Mouse (Mus musculus): ENCODE results near the gene Epha8. TPM values are rescaled to one million over a fixed set of nuclear protein-coding genes. Genes with fewer than 3 reads are reported as not detected.

Epha8 gene
- polyA plus RNA-seq (2012; fragmentation: generic; extraction: Trizol) = 0.01 TPM
- long read RNA-seq, experiment 1 = 0 reads
- long read RNA-seq, experiment 2 = 0 reads

DNA sequence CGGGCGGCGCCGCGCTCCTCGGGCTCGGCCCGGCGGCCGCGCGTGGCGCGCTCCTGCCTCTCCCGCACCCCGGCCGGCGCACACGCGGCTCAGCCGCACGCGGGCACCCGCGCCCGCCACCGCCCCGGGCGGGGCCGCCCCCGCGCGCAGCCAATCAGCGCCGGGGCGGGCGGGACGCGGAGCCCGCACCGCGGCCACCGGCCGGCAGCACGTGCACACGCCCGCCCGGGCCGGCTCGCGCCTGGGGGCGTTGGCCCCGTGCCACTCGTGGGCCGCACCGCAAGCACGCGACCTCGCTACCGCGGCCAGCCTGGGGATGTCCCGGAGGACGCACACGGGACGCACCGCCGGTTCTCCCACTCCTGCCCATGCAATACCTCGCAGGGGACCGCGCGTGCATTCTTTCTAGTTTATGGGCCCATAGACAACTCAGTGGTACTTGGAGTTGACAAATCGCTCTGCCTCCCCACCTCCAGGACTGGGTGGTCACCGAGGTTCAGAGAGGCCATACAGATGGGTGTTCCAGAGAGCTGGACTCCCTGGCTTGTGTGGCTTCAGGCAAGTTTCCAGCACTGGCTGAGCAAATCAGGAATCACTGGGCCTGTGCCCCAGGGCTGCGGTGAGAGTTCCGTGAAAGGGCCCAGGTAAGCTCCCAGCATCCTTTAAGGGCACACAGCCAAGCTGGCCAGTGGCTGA lies at the start of gene Epha8:
Gene Epha8, minus strand, starts transcription at position 66 of the 696 bp plus-strand sequence.
- TF ChIP-seq CEBPB (IDR thresholded peaks at IDR 0.05; ENCODE audit: low read depth) (no peak), CTCF (IDR thresholded peaks at IDR 0.05; ENCODE audit: control insufficient read depth, insufficient read depth, insufficient read length) (no peak), FOSL1 (IDR thresholded peaks at IDR 0.05; ENCODE audit: insufficient read depth, low read length, poor library complexity, severe bottlenecking) (no peak), MAX (IDR thresholded peaks at IDR 0.05) (no peak), USF1 (IDR thresholded peaks at IDR 0.05; ENCODE audit: low read depth) (no peak), MYOD1 (IDR thresholded peaks at IDR 0.05; ENCODE audit: control insufficient read depth, insufficient read length, low read depth) (no peak), MYOG (IDR thresholded peaks at IDR 0.05; ENCODE audit: control insufficient read depth, extremely low read depth, insufficient read length) (no peak)
- H3K36me3 ChIP-seq (ENCODE audit: control insufficient read depth, insufficient read depth) = no peaks in the 10 kb centered on the region
- no peaks in the 10 kb centered on the region for H3K79me2 ChIP-seq (ENCODE audit: control insufficient read depth, insufficient read depth)
- H3K4me3 ChIP-seq (ENCODE audit: insufficient read depth, poor library complexity, severe bottlenecking) = no peak within 1 kb of the TSS
- no peak within 1 kb of the TSS for H3ac ChIP-seq (ENCODE audit: control insufficient read depth, insufficient read length, low read depth)
- H3K79me3 ChIP-seq (ENCODE audit: low read depth) = no peaks in the 10 kb centered on the region
- peaks cover 93% of the 10 kb centered on the region for H3K27me3 ChIP-seq (ENCODE audit: control insufficient read depth, insufficient read depth, insufficient read length)

DNA sequence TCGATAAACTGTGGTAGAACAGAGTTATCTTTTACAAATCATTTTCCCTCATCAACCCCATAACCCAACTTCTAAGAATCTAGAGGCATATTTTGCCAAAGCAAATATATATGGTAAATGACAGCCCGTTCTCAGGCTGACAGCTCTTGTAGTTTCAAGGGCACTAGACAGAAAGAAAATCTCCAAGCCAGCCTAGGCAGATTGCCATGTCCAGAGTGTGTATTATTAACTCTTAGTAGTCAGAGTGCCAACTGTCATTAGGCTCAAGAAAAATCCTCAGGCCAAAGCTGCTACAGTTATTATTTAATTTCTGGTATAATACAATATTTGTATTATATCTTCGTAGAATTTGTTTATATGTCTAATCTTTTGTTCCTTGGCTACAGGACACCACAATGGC lies 45.2 kb upstream of the Epha8 start:
- no peaks in the 10 kb centered on the region for H3K79me3 ChIP-seq (ENCODE audit: low read depth)
- no peak overlapping the region for H3K4me3 ChIP-seq (ENCODE audit: insufficient read depth, poor library complexity, severe bottlenecking)
- H3K27me3 ChIP-seq (ENCODE audit: control insufficient read depth, insufficient read depth, insufficient read length) = no peaks in the 10 kb centered on the region
- peaks cover 11% of the 10 kb centered on the region for H3K36me3 ChIP-seq (ENCODE audit: control insufficient read depth, insufficient read depth)
- no peaks in the 10 kb centered on the region for H3K79me2 ChIP-seq (ENCODE audit: control insufficient read depth, insufficient read depth)
- H3ac ChIP-seq (ENCODE audit: control insufficient read depth, insufficient read length, low read depth) = no peak overlapping the region
- no peak for TF ChIP-seq MYOD1 (IDR thresholded peaks at IDR 0.05; ENCODE audit: control insufficient read depth, insufficient read length, low read depth)
- no peak for TF ChIP-seq MAX (IDR thresholded peaks at IDR 0.05)
- TF ChIP-seq USF1 (IDR thresholded peaks at IDR 0.05; ENCODE audit: low read depth) = no peak
- TF ChIP-seq CEBPB (IDR thresholded peaks at IDR 0.05; ENCODE audit: low read depth) = no peak
- no peak for TF ChIP-seq CTCF (IDR thresholded peaks at IDR 0.05; ENCODE audit: control insufficient read depth, insufficient read depth, insufficient read length)
- no peak for TF ChIP-seq MYOG (IDR thresholded peaks at IDR 0.05; ENCODE audit: control insufficient read depth, extremely low read depth, insufficient read length)
- TF ChIP-seq FOSL1 (IDR thresholded peaks at IDR 0.05; ENCODE audit: insufficient read depth, low read length, poor library complexity, severe bottlenecking) = no peak

DNA sequence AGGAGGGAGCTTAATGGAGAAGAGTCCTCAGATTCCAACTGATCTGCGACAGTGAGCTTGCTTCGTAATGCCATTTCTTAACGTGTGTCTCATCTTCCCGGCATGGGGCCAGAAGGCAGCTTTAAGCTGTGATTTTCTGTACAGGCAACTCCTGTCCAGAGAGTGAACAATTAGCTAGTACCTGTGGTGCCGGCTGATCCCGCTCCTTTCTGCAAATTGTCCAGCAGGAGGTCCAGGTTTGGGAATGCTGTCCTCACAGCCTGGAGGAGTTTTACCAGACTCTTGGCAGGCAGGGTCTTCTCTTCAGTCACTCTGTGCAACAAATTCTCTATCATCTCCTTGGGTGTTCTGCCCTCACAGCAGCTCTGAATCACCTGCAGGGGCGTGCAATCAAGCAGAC lies 44.4 kb upstream of the Epha8 start:
- Histone ChIP-seq H3K79me2 (ENCODE audit: control insufficient read depth, insufficient read depth) (no peaks in the 10 kb centered on the region), H3K27me3 (ENCODE audit: control insufficient read depth, insufficient read depth, insufficient read length) (no peaks in the 10 kb centered on the region), H3K4me3 (ENCODE audit: insufficient read depth, poor library complexity, severe bottlenecking) (no peak overlapping the region), H3K36me3 (ENCODE audit: control insufficient read depth, insufficient read depth) (peaks cover 8% of the 10 kb centered on the region), H3ac (ENCODE audit: control insufficient read depth, insufficient read length, low read depth) (no peak overlapping the region), H3K79me3 (ENCODE audit: low read depth) (no peaks in the 10 kb centered on the region)
- TF ChIP-seq FOSL1 (IDR thresholded peaks at IDR 0.05; ENCODE audit: insufficient read depth, low read length, poor library complexity, severe bottlenecking) (no peak), CEBPB (IDR thresholded peaks at IDR 0.05; ENCODE audit: low read depth) (no peak), USF1 (IDR thresholded peaks at IDR 0.05; ENCODE audit: low read depth) (no peak), MYOD1 (IDR thresholded peaks at IDR 0.05; ENCODE audit: control insufficient read depth, insufficient read length, low read depth) (no peak), MYOG (IDR thresholded peaks at IDR 0.05; ENCODE audit: control insufficient read depth, extremely low read depth, insufficient read length) (no peak), MAX (IDR thresholded peaks at IDR 0.05) (no peak)

DNA sequence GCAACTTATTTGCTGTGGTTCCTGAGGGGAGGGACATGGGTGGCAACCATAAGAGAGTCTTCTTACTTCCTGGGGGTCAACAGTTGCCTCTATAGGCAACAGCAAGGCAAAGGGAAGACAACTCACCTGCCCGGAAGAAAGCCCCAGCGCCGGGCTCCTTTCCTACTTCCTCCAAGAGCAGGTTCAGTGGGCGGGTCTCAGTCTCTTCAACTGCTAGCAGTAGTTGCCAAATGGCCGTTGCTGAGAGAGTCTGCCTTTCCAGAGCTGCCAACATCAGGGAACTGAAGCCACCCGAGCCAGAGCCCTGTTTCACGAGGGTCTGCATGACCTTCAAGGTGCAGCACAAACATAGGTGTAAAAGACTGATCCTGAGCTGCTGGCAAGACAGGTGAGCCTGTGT lies 41.8 kb upstream of the Epha8 start:
- no peak for TF ChIP-seq CTCF (IDR thresholded peaks at IDR 0.05; ENCODE audit: control insufficient read depth, insufficient read depth, insufficient read length)
- H3ac ChIP-seq (ENCODE audit: control insufficient read depth, insufficient read length, low read depth) = no peak overlapping the region
- H3K36me3 ChIP-seq (ENCODE audit: control insufficient read depth, insufficient read depth) = peaks cover 16% of the 10 kb centered on the region
- H3K79me3 ChIP-seq (ENCODE audit: low read depth) = no peaks in the 10 kb centered on the region
- H3K79me2 ChIP-seq (ENCODE audit: control insufficient read depth, insufficient read depth) = no peaks in the 10 kb centered on the region
- H3K27me3 ChIP-seq (ENCODE audit: control insufficient read depth, insufficient read depth, insufficient read length) = no peaks in the 10 kb centered on the region
- H3K4me3 ChIP-seq (ENCODE audit: insufficient read depth, poor library complexity, severe bottlenecking) = no peak overlapping the region

DNA sequence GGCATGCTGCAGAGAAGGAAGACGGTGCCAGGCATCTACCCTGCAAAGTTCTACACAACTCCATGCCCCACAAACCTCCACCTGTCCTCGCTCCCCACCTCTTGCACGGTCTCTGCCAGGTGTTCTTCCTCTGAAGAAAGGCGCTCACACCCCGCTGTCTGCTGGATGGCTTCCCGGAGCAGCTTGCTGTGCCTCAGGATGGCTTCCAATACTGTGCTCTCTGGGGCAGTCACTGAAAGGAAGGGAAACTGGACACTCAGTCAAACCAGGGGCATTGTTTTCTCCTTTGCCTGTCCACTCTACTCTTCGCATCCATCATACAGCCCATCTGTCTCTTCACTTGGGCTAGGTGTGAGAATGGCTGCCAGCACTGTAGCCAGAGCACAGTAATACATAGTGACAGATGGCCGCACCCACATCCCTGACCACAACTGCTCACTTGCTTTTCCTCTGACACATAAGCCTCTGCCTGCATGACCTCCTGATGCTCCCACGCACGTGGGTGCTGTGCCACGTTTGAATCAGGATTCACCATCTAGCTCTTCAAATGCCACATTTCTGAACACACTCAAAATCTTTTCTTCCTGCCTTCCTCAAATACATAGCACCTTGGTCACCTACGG lies 41.2 kb upstream of the Epha8 start:
- Histone ChIP-seq H3ac (ENCODE audit: control insufficient read depth, insufficient read length, low read depth) (no peak overlapping the region), H3K79me2 (ENCODE audit: control insufficient read depth, insufficient read depth) (no peaks in the 10 kb centered on the region), H3K4me3 (ENCODE audit: insufficient read depth, poor library complexity, severe bottlenecking) (no peak overlapping the region), H3K79me3 (ENCODE audit: low read depth) (no peaks in the 10 kb centered on the region), H3K36me3 (ENCODE audit: control insufficient read depth, insufficient read depth) (peaks cover 16% of the 10 kb centered on the region), H3K27me3 (ENCODE audit: control insufficient read depth, insufficient read depth, insufficient read length) (no peaks in the 10 kb centered on the region)
- no peak for TF ChIP-seq USF1 (IDR thresholded peaks at IDR 0.05; ENCODE audit: low read depth)
- TF ChIP-seq CTCF (IDR thresholded peaks at IDR 0.05; ENCODE audit: control insufficient read depth, insufficient read depth, insufficient read length) = no peak
- TF ChIP-seq CEBPB (IDR thresholded peaks at IDR 0.05; ENCODE audit: low read depth) = no peak
- TF ChIP-seq MYOG (IDR thresholded peaks at IDR 0.05; ENCODE audit: control insufficient read depth, extremely low read depth, insufficient read length) = no peak
- no peak for TF ChIP-seq MYOD1 (IDR thresholded peaks at IDR 0.05; ENCODE audit: control insufficient read depth, insufficient read length, low read depth)

DNA sequence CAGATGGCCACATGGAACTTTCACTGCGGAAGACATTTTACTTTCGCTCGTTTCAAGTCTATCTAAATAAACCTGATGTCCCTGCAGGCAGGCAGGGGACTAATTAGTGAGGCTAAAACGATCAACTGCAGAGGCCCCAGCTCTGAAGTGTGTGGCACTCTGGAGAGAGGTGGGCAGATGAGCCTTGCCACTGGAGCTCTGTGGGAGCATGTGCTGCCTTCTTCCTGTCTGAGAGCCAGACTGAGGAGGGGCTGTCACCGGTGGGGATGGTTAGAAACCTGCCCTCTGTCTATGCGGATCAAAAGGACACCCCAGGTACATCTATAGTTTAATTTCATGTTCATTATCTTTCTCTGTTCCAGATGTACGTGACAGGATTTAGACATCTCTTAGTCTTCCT lies 40.3 kb upstream of the Epha8 start:
- no peak overlapping the region for H3K4me3 ChIP-seq (ENCODE audit: insufficient read depth, poor library complexity, severe bottlenecking)
- peaks cover 16% of the 10 kb centered on the region for H3K36me3 ChIP-seq (ENCODE audit: control insufficient read depth, insufficient read depth)
- no peak overlapping the region for H3ac ChIP-seq (ENCODE audit: control insufficient read depth, insufficient read length, low read depth)
- H3K27me3 ChIP-seq (ENCODE audit: control insufficient read depth, insufficient read depth, insufficient read length) = no peaks in the 10 kb centered on the region
- no peaks in the 10 kb centered on the region for H3K79me2 ChIP-seq (ENCODE audit: control insufficient read depth, insufficient read depth)
- TF ChIP-seq CTCF (IDR thresholded peaks at IDR 0.05; ENCODE audit: control insufficient read depth, insufficient read depth, insufficient read length) (no peak), MYOD1 (IDR thresholded peaks at IDR 0.05; ENCODE audit: control insufficient read depth, insufficient read length, low read depth) (no peak), MYOG (IDR thresholded peaks at IDR 0.05; ENCODE audit: control insufficient read depth, extremely low read depth, insufficient read length) (no peak), MAX (IDR thresholded peaks at IDR 0.05) (no peak), CEBPB (IDR thresholded peaks at IDR 0.05; ENCODE audit: low read depth) (no peak), FOSL1 (IDR thresholded peaks at IDR 0.05; ENCODE audit: insufficient read depth, low read length, poor library complexity, severe bottlenecking) (no peak), USF1 (IDR thresholded peaks at IDR 0.05; ENCODE audit: low read depth) (no peak)
- H3K79me3 ChIP-seq (ENCODE audit: low read depth) = no peaks in the 10 kb centered on the region
